Mouse (Mus musculus) urinary bladder, adult 18-20 months (tissue): ENCODE results near the gene Slc44a2.
A peak's percentile ranks its signal among the peaks of the same experiment; 100 is the strongest.
"Not testable (repeated sequence)": the region's sequence is repeated elsewhere in the genome, so short reads cannot be mapped to it uniquely, and the experiment has no call there.

Experiments
- DNase-seq, 2 experiments: peaks; one replicate each; pipeline ENCODE4 v3.0.0; 2022; ENCODE audit warnings: low spot score in 2 of 2, mixed read lengths in 2 of 2

The Slc44a2 gene

DNA sequence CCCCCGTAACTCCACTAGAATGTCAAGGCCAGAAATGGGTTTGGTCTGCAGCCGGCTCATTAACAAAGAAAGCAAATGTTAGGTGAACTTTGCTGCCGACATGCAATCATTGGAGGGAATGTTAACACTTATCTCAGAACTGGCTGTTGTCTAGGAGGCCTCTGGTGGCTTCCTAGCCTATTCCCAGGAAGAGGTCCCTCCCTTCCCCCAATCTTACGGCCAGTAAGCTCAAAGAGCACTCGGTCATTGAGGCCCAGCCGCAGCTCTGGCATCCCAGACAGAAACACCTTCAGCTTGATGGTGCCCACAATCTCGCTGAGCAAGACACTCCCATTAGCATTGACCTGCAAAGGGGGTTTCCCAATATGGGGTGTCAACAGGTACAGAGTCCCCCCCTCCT is 15.4 kb upstream of the Slc44a2 start:
- no peak for DNase-seq

DNA sequence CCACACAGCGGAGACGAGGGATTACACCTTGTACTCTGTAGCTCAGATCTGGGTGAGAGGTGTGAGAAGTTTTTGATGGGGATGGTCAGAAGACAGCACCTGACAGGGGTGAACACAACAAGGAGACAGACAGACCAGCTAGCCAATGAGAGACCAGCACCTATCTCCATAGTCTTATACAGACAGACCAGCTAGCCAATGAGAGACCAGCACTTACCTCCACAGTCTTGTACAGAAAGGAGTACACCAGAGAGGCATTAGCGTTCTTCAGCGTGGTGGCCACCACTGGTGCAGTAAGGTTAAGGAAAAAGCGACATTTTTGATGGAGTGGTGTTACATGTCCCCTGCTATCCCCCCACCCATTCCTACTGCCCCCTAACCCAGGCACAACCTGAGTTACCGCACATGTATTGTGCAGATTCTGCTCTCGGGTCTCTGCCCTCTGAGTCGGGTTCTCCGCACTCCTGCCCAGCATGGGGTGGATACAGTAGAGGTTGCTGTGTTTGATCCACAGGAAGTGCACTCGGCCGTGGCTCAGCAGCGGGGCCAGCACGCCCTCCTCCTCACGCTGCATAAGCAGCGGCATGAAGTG is 11.3 kb upstream of the Slc44a2 start:
- no peak for DNase-seq

DNA sequence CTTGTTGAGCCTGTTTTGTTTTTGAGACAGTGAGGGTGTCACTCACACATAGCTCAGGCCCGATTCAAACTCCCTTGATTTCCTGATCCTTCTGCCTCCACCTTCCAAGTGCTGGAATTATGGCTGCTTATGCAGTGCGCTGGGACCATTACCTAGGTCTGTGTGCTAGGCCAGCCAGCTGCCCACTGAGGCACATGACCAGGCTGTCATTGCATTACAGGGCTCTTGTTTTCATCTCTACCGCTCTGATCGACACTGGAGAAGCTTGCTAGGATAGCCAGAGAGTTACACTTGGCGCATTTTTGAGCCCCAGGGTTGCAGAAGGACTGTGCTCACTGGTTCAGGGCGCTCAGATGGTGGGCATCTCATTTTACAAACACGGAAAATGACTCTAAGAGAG is 8.8 kb upstream of the Slc44a2 start:
- DNase-seq, result no peak

DNA sequence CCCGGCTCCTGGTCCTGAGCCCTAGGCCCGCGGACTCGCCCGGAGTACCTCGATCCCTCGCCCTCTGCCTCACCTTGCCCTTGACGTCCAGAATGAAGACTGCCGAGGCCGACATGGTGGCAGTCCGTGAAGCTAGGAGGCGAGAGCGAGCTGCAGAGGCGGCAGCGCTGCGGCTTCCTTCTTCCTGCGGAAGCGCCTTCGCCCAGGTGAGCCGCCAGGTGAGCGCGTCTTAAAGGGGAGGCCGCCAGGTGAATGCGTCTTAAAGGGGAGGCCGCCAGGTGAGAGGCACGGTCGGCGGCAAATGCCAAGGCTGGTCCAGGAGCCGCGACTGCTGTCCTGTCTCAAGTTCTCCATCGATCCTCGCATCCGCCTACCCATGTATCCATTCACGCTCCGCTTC is 8.4 kb upstream of the Slc44a2 start, which contains the start of gene Ap1m2:
Gene Ap1m2, minus strand, starts transcription at position 204 of the 400 bp plus-strand sequence.
- DNase-seq, result peak; percentile 63 to 76

DNA sequence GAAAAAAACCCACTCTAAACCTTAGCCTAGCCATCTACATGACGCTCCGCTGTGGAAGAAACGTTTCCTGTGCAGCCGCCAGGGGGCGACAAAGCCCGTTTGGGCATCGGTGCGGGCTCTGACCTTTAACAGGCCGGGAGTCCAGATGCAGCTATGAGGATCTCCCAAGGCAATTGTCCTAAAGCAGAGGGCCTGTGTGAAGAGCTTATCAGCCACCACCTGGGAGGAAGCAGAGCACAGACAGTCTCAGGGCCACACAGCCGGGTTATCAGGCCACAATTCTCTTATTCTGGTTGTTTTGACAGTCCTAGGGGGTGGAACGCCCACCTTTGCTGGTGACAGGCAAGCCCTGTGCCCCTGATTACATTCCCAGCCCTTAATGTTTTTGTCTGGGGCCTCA is 7.1 kb upstream of the Slc44a2 start:
- peak; percentile 78 to 79 for DNase-seq

DNA sequence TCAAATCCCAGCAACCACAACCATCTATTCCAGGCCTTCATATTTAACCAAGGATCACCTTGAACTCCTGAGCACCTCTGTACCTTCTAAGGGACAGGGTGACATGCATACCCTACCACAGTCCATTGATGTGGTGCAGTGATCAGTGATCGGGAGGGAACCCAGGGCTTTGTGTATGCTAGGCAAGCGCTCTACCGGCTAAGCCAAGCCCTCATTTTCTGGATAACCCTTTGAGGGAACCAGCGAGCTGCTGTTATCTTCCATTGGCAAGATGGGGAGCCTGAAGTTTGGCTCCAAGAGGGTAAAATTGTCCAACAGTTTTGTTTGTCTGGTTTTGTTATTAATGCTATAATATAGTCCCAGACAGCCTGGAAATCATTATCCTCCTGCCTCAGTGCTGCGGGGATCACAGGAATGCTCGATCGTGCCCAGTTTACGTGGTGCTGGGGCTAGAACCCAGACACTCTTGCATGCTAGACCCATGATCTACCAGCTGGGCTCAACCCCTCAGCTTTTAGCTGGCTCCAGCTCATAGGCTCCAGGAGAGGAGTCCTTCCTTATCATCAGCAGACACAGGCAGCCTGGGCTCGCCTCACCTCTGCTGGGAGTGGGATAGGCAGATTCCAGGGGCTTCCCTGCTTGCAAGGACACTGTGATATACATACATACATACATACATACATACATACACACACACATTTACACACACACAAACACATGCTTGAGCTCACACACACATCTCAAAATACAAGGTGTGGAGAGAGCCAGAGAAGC is 5.9 kb upstream of the Slc44a2 start:
- no peak for DNase-seq

DNA sequence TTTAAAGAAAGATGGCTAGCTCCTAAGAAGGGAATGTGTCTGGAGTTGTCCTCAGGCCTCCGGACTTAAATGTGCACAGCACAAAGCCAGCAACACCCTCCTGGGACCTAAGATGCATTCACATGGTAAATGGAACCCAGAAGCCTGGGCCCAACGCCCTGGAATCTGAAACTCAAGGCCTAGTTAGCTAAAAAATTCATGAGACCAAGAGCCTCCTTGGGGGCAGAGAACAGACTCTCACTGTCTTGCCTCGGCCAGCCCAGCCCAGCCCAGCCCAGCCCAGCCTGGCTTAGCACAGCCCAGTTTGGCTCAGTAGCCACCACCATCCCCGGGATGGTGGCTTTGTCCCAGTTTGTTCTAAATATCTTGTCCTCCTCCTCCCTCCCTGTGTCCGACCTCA is 5.1 kb upstream of the Slc44a2 start:
- DNase-seq, result no peak

DNA sequence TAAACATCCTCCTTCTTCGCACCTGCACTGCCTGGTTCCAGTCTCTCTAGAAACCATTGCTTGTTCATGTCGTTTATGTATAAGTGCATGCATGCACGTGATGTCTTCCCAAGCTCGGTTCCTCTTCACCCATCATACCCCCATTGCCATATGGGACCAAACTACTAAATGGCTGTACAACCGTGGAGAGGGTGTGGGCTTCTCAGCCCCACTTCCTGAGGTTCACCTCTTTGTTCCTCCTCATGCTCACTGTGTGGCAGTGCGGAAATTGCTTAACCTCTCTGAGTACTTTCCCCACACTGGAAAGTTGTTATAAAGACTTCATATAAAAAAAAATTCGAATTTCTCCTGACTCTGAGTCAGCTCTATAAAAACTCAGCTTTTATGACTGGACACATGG is 3.8 kb upstream of the Slc44a2 start:
- DNase-seq, result no peak

DNA sequence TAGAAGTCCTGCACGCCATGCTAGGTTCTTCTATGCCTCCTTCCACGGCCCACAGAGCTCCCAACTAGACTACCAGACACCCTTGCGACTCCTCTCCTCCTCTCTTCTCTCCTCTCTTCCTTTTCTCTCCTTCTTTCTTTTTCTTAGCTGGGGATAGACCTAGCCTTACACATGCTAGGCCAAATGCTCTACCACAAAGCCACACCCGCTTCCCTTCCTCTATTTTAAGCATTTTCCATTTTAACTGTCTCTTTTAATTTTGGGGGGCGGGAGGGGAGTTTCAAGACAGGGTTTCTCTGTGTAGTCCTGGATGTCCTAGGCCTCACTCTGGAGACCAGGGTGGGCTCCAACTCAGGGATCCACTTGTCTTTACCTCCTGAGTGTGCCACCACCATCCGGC is 1.7 kb upstream of the Slc44a2 start:
- no peak for DNase-seq

DNA sequence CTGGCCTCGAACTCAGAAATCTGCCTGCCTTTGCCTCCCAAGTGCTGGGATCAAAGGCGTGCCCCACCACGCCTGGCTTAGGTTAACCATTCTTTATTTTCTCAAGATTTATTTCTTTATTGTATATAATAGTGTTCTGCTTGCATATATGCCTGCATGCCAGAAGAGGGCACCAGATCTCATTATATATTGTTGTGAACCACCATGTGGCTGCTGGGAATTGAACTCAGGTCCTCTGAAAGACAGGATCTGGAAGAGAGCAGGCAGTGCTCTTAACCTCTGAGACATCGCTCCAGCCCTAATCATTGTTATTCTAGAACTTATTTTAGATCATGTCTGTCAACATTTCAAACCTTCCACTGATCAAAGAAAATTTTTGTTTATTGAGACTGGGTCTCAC is 995 bp upstream of the Slc44a2 start:
- no peak for DNase-seq

DNA sequence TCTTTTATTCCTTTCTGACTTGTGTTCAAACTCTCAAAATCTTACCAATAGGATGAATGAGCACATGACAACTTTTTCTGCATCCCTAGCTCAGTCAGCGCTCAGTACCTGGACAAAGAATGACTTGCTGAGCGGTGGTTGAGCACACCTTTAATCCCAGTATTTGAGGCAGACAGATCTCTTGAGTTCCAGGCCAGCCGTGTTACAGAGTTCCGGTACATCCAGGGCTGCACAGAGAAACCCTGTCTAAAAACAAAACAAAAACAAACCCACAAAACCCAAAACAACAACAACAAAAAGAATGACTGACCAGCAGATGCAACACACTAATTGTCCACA is 249 bp upstream of the Slc44a2 start:
- no peak for DNase-seq

DNA sequence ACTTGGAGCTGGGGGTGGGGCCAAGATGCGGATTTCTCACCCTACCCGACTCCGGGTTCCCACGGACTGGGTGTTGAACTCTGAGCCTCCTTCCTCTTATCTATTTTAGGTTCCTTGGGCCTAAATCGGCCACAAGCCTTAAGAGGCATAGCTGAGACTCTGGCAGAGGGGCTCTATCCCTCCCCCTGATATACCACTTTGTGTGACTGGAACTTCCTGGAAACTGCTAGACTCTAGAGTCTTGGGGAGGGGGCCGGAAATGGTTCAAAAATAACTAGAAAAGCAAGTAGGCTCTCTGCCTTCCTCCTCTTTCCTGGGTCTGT is 976 bp downstream of the Slc44a2 start:
- no peak for DNase-seq

DNA sequence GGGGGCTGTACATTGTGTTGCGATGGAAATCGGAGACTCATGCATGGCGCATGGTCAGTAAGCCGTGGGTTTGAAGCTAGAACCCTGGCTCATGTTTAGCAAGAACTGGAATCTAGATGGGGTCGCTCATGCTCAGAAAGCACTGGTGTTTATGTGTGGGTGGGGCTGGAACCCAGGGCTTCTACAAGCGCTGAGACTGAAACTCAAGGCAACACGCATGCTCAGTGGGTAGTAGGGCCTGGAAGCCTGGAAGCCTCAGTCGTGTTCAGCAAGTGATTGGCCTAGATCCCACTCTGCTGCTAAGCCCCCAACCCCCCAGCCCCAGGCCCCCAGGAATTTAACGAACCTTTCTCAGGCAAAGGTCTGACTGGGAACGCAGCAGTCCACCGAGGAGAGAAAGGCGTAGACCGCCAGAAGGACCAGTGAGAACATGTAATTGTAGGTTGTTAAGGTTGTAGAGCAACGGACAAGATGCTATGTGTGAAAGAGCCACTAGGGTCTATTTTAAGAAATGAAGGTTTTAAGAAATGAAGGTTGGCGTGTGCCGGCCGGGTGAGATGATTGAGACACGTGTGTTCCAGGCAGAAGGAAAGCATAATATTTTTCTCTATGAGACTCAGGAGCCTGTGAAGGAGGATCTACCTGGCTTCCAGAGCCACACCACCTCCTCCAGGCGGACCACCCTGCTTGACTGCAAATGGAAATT is 1.9 kb downstream of the Slc44a2 start:
- no peak for DNase-seq

DNA sequence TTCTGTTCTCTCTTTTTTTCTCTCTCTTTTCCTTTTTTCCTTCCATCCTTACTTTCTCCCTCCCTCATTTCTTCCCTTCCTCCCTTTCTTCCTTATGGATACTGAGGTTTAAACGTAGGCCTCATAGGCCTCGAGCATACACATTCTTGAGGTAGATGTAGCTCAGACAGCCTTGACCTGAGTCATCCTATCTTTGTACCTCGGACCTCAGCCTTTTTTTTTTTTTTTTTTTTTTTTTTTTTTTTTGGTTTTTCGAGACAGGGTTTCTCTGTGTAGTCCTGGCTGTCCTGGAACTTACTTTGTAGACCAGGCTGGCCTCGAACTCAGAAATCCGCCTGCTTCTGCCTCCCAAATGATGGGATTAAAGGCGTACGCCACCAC is 2.4 kb downstream of the Slc44a2 start:
- DNase-seq, result not testable (repeated sequence)

DNA sequence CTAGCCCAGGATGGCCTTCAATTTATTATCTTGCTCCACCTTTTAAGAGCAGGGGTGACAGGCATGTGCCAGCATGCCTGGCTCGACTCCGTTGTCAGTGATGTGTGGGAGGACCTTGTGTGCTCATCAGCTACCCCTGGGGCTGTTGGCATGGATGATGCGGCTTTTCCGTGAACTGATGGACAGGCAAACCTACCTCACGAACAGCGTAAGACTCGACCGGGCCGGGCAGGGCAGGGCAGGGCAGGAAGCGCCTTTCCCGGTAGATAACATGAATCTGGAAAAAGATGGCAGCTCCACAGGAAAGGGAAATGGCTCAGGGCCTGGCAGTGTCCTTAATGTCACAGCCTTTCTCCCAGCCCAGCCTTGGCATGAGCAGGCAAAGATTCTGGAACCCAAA is 3.8 kb downstream of the Slc44a2 start:
- DNase-seq, result no peak

DNA sequence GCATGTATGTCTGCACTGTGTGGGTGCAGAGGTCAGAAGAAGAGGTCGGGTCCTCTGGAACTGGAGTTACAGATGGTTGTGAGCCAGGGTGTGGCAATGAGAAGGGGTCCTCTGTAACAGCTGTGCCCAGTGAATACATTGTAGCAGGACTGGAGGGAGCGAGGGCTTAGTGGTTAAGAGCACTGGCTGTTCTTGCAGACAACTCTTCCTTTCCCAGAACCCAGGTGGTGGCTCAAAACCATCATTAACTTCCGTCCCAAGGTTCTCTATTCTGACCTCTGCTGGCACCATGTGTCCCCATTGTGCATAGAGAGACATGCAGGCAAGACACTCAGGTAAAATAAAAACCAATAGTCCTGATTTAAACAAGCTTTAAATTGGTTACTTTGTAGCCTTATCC is 7.1 kb downstream of the Slc44a2 start:
- no peak for DNase-seq

DNA sequence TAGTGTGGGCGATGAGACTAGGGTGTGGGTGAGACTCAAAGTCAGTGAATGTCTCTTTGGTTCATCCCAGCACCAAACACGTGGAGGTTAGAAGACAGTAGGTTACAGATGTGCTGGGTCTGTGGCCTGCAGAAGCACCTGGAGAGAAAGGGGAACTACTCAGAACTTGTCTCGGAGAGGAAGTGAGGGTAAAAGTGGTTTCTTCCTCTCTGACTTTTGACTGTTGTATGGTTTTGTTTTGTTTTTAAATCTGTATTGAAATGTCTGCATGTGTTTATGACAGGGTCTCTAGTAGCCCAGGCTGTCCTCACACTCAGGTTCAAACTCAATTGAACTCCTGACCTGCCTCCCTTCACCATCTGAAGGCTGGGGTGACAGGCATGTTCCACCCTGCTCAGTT is 7.5 kb downstream of the Slc44a2 start:
- DNase-seq, result no peak

DNA sequence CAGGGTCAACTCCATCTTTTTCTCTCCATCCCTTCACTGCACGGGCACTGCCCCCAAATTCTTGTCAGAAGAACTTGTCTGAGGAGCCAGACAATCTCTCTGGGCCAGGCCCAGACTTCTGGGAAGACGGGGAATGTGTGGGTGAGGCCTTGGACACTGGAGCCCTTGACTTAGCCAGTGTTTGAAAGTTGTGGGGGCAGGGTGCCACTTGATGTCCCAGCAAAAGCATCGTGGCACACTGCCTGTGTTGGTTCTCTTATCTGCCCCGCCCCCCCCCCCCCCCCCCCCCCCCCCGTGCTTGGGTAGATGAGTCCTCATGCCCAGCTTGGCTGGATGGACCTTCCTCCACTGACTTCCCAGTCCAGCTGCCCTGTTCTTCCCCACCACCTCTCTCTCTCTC is 8.5 kb downstream of the Slc44a2 start:
- DNase-seq, result no peak

DNA sequence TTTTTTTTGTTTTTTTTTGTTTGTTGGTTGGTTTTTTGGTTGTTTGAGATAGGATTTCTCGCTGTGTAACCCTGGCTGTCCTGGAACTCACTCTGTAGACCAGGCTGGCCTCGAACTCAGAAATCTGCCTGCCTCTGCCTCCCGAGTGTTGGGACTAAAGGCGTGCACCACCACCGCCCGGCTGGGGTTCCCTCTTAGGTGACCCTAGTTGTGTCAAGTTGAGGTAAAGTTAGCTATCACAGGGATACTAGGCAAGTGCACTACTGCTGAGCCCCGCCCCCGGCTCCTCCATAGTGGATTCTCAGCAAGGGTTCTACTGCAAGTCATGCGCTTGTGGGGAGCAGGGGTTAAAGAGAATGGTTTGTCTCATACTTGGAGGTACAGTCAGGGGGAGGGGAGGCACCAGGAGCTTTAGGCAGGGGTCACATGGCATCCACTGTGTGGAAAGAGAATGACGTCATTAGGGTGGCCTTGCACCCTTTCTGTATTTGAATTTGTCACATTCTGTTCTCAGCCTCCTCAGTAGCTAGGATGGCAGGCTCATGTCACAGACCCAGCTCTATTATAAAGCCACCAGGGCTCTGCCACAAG is 9.3 kb downstream of the Slc44a2 start:
- DNase-seq, result no peak

DNA sequence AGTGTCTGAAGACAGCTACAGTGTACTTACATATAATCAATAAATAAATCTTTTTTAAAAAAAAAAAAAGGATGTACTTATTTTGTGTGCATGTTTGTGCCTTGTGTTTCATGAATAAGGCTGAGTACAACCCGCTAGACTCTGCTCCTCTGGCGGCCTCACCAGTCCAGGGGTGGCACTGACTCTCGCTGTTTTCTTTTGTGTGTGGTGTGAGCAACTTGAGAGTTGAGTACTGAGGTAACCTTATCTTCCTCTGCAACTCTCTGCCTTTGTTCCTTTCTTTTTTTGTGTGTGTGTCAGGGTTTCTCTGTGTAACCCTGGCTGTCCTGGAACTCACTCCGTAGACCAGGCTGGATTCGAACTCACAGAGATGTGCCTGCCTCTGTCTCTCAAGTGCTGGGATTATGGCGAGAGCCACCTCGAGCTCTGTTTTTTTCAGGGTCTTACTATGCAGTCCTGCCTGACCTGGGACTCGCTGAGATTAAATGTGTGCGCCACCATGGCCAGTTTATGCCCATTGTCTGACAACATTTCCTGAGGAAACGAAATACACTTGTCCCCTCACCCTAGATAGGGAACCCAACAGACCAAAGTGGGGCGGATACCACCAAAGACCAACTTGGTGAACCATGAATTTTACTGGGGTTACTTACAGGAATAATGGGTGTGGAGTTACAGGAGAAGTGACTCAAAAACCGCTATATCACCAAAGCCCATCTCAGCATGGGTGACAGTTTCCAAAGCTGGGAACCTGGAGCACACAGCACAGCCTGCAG is 11.1 kb downstream of the Slc44a2 start:
- no peak for DNase-seq

DNA sequence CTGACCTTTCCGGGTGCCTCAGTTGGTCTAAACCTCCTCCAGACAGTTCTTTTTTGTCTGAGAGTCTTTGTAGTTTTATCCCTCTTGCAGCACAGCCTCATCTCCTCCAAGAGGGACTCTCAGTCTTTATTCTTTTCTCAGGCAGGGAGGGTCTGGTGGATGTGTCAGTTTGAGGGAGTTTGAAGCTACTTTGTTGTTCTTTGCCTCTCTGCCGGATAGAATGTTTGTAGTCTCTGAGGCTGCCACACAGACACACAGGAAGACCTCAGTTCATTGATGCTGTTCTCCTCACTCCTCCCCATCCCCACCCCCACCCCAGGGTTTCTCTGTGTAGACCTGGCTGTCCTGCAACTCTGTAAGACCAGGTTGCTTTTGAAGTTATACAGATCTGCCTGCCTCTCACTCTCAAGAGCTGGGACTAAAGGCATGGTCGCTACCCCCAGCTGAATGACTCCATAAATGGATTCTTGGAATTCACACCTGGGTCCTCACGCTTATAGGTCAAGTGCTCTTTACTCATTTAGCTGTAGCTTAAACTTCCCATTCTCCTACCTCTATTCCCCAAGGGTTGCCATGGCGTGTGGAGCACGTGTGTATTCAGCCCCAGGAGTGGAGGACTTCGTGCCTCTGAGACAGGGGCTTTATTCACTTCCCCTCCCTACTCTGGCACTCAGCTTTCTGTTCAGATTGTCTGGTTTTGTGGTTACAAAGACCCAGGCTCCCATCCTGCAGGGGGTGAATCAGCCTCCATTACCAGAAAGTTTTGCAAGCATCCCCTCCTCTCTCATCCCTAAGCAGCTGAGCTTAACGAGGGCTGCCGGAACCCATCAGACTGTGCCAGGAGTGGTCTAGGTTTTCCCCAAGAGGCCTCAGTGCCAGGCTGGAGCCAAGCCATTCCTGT is 11.9 kb downstream of the Slc44a2 start:
- DNase-seq, result no peak
